Mouse (Mus musculus) embryonic fibroblast, embryonic 13.5 days (primary cell): ENCODE data around the gene Gm17655.

ENCODE experiments used
- CTCF ChIP-seq: IDR thresholded peaks from 2 replicates; pipeline ENCODE4 v1.5.1; 2011; ENCODE audit warnings: mild to moderate bottlenecking, control low read depth, low read length, moderate library complexity, borderline replicate concordance; ENCODE audit not compliant: insufficient read depth
- POLR2A ChIP-seq: IDR thresholded peaks from 2 replicates; pipeline ENCODE4 v1.6.1; 2011; ENCODE audit warnings: low read depth, mild to moderate bottlenecking, control low read depth, low read length, moderate library complexity

- TF ChIP-seq POLR2A: no peak
- no peak for TF ChIP-seq CTCF
Observed at GRCm38 (mm10) chr5:110103901-110104615, 31.7 kb upstream of the Gm17655 start.
